Mouse (Mus musculus) right cerebral cortex, adult 18-20 months (tissue): ENCODE results near the gene Kcnh2.
"Not testable (repeated sequence)": the region's sequence is repeated elsewhere in the genome, so short reads cannot be mapped to it uniquely, and the experiment has no call there.

Source experiments
- DNase-seq: peaks from one replicate; pipeline ENCODE4 v3.0.0; 2022; ENCODE audit warnings: mixed read lengths

The Kcnh2 gene

DNA sequence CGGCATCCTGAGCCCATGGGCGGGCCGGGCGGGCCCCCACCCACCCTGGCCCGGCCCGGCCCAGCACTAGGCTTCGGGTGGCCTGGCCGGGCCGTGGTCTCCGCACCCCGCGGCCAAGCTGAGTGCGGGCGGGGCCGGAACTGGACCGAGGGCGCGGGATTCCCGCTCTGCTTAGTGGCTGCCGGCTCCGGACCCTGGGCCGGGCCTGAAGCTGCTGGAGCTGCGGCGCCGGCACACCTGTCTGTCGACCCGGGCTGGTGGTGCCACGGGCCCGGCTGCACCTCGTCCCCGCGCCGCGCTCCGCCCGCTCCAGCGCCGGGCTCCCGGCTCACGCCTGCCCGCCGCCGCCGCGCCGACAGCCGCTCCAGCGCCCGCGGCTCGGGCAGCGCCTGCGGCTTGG lies at the start of gene Kcnh2:
Gene Kcnh2 (minus strand): TSS at position 327 of the 400 bp plus-strand sequence.
- DNase-seq = no peak

DNA sequence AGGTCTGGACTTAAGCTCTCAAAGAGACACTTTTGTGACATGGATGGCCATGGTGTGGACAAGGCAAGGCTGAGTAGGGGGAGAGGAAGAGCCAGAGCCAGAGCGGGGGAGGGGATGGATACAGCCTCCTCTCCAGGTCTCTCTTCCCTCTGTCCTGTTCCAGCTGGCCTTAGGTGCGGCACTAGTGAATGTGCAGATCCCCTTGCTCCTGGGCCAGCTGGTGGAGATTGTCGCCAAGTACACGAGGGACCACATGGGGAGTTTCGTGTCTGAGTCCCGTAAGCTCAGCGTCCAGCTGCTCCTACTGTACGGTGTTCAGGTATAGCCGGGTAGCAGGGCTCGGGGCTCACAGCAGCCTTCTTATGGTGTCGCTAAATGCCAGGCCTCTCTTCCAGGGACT lies 49.0 kb upstream of the Kcnh2 start:
- DNase-seq = no peak

DNA sequence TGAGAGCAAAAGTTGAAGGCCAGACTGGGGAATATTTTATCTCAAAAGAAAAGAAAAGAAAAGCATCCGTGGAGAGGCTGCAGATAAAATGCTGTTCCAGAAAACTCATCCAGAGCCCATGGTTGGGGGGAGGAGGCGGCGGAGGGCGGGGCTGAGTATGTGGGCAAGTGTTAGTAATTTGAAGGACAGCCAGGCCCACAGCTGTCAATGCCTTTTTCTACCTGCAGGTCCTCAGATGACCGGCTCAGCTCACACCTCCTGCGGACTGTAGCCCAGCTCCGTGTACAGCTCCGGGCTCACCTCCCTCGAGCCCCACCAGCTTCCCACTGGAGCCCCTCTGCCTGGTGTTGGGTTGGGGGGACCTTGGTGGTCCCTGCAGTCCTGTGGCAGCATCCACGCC lies 48.3 kb upstream of the Kcnh2 start:
- DNase-seq = no peak

DNA sequence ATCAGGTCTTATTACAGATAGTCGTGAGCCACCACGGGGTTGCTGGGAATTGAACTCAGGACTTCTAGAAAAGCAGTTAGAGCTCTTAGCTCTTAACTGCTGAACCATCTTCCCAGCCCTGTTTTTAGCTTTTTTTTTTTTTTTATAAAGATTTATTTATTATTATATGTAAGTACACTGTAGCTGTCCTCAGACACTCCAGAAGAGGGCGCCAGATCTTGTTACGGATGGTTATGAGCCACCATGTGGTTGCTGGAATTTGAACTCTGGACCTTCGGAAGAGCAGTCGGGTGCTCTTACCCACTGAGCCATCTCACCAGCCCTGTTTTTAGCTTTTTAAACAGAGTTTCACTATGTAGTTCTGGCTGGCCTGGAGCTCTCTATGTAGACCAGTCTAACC lies 44.9 kb upstream of the Kcnh2 start:
- not testable (repeated sequence) for DNase-seq

DNA sequence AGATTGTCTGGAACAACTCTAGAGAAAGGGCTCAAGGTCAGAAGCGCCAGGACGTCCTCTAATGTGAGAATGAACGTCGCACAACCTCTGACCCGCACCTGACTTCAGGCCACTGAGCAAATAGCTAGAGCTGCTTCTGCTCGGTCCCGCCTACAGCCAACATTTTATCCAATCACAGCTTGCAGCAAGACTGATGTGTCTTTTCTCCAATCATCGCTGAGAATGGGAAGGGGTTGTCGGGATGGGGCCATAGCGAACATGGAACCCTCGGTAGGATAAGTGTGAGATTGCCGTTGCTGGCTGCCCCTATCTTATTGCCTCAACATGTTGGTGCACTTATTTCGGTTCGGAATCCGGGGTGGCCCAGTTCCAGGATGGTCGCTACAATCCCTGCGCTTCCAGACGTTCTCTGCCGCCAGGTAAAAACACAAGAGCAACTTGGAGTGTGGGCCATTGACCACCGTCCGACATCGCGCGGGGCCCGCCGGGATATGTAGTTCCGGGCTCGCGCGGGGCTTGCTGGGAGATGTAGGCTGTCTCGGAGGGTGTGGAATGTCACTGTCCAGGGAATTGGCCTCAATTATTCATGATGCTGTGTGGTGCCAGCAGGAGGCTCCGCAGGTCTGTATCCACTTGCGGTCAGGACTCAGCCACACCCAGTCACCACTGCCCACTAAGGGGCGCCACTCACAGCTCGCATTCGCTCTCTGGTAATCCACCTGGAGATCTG lies 42.9 kb upstream of the Kcnh2 start:
- DNase-seq = peak; percentile 97

DNA sequence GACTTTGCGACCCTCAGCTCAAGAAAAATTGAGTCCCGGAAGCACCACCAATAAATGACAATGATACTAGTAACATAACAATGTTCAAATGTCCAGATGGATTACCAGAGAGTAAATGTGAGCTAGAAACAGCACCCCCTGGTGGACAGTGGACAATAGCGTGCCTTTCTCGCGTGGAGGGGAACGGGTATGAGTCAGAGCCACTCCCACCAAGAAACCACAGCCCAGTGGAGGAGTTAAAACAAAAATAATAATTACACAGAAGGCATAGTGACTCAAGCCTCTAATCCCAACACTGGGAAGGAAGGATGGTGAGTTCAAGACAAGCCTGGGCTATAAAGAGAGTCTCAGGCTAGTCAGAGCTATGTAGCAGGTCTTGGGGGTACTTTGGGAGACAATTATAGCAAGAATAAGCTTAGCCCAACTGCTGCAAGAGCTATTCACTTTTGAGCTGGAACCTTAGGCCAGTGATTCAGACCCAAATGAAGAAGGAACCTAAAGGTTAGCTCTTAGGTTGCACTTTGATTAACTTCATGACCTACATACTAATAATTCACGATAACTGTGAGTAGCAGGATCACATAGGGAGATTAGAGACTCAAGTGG lies 42.1 kb upstream of the Kcnh2 start, which contains the start of gene Abcb8:
Gene Abcb8 (plus strand): TSS at position 272 of the 606 bp plus-strand sequence.
- DNase-seq = peak; percentile 90

DNA sequence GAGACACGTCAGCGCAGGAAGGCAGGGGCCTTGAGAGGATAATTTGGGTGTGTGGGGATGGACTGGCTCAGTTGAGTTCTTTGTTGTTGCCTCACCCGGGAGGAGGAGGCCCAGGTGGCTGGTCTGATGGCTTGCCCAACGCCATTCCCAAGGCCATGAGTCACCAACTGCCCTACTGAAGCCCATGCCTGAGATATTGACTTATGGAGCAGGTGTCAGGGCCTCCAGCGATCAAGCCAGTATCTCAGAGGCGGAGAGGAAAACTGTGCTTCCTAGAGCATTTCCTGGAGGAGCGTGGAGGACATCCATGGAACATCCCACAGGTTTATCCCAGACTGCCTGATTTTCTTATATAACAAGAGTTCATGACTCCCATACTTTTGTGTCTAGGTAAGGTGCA lies 41.3 kb upstream of the Kcnh2 start:
- no peak for DNase-seq

DNA sequence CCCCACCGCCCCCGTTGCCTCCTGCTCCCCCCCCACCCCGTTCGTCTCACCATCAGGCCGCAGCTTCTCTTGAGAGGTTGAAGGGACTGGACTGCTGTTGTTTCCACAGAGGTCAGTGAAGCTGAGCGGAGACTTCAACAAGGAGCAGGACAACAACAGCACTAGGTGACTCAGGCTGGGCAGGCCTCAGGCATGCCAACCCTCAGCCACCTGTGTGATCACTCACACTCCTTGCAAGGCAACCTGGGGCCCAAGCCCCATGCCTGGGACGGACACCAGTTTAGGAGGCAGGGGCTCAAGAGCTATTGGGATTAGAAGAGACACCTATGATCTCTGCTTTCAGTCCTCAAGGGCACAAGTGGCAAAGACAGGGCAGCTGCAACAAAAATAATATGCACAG lies 40.5 kb upstream of the Kcnh2 start, which contains the start of gene Atg9b:
Gene Atg9b (minus strand): TSS at position 280 of the 400 bp plus-strand sequence.
- DNase-seq = no peak

DNA sequence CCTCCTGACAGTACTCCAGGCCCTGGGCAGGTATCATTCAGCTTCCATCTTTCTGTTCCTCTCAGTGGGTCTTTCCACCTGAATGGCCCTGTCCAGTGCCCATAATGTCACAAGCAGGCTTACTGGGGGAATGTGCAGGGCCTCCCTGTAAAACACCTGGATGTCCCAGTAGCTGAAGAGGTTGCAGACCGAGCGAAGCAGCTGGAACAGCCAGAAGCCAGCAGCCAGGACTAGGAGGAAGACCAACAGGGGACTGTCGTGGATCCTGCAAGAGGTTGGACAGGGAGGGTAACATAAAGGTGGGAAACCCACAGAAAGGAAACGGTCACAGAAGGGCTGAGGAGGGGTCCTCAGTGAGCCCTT lies 38.2 kb upstream of the Kcnh2 start:
- no peak for DNase-seq

DNA sequence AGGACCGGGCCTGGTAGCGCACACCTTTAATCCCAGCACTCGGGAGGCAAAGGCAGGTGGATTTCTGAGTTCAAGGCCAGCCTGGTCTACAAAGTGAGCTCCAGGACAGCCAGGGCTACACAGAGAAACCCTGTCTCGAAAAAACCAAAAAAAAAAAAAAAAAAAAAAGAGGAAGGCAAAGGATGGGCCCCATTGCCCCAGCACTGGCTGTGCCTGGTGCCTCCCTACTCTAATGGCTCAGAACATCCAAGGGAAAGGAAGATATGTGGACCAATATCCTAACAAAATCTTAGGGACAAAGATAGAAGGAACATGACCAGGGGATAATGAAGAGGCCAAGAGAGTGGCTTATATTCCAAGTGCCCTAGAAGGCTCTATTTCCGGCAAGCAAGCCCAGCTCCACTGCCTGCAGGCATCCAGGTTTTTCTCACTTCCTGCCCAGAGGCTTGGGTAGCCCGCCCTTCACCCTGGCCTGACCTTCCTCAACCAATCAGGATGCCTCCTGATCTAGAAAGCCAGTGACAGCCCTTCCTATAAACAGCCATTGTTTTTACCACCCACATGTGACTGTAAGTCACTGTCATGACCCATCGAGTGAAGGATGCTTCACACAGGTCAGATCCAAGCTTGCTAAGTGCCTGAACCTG lies 37.7 kb upstream of the Kcnh2 start:
- DNase-seq = no peak

DNA sequence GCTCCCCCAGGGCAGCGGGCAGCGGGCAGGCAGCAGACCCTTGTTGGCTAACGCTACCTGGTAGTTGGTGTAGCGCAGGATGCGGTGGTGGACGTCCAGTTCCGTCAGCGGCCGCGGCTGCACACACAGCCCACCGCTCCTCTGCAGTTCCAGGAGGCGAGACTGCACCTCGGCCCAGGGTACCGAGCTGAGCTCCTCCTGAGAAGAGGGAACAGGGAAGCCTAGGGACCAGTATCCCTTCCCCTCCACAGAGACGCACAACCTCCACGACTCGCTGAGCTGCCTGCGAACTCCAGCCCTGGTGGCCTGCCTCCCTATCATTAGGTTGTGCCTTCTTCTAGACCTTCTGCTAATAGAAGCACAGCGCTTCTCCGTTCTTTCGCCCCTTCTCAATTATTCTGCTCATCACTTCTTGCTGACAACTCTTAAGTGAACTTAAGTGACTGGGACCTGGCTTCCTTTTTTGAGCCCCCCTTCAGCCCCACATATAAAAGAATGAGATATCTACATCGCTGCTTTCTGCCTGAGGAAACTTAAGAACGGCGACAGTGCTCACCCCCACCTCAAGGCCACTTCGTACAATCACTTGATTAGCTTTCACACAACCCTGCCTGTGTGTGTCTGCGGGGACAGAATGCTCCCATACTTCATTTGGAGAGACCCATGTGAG lies 37.0 kb upstream of the Kcnh2 start:
- DNase-seq = no peak

DNA sequence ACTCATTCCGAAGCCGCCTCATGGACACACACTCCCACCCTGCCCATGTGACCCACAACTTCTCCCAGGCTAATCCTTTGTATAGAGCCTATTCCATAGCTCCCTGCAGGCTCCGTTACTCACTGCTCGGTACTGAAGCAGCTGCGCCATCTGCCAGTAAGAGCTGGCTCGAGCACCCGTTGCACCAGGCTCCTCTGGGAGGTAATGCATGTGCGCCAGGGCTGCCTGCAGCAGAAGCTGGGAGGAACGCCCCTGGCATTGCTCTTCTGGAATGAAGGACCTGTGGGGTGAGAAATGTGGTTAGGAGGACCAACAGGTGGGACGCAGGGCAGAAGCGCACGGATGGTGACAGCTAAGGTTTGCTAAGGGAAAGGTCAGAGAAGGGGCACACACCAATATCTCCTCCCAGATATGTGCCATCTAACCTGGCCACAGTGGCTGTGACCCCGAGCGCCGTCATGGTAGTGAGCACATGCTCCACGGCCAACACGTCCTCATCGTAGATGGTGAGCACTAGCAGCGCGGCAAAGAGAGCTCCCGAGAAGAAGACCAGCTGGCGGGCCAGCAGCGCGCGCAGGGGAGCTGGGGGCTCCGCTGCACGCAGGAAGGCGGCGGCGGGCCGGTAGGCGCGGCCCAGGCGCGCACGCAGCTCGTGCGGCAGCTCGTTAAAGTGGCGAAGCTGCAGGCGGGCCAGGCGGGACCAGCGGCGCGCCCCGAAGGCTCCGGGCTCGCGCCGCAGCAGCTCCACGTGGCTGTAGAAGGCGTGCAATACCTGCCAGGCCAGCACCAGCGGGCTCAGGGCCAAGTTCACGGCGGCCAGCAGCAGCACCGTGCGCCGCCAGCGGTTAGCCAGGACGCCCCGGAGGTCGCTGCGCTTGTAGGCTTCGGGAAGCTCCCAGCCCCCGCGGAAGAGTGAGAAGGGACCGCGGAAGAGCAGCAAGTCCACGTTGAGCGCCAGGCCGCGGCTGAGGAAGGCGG lies 36.1 kb upstream of the Kcnh2 start:
- peak; percentile 75 for DNase-seq

DNA sequence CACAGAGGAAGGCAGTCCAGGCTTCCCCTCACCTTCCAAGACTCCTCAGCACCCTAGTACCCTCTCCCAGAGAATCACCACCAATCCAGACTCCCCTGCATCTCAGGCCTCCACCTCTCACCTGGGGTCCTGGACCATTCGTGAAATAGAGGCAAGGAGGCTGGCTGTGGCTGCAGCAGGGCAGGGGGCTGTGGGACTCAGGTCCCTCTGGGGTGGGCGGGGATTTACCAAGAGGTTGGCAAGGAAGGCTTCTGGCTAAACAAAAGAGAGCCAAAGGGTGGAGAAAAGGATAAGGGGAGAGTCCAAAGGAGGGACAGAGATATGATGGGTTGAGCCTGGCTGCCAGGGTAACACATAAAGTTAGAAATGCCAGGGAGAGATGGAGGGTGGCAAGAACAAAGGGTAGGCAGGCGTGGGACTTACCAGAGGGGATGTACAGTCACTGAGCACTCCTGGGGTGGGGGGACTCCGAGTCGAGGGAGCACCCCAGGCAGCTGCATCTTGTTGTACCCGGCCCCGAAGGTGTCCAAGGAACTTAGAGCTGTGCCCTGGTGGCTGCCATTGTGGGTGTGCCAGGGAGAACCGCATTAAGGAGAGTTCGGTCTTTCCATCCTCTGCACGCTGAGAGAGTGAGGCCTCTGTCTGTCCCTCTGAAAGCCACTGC lies 34.6 kb upstream of the Kcnh2 start:
- no peak for DNase-seq

DNA sequence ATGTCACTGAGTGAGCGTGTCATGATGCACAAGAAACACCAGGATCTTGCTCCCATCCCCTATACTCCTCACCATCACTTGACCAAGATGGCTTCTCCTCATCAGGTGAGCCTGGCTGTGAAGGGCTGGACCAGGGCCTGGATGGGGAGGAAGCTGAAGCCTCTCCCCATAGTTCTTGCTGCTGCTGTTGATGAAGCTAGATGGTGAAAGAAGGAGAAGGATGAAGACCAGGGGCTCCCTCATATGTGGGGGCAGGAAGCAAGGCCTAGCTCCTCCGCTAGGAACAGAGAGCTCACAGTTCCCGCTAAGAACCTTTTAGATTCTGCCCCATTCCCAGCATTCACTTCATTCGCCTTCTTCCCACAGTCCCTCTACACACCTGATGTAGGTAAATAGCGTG lies 34.0 kb upstream of the Kcnh2 start:
- no peak for DNase-seq

DNA sequence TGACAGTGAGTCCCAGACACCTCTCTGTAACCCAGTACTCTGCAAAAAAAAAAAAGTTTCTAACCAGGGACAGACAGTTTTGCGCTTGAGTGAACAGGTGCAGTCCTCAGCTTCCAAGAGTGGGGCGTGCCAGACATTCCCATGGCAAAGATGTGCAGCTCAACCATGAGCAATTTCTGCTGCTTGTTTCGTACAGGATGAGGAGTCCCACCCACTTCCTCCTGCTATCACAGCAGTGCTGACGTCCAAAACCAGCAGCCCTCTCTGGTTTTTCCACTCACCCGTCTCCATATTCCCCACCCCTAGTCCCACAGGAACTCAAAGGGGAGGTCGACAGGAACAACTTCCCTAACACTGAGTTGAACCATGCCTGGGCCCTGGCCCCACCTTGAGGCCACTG lies 33.0 kb upstream of the Kcnh2 start:
- peak; percentile 63 for DNase-seq

DNA sequence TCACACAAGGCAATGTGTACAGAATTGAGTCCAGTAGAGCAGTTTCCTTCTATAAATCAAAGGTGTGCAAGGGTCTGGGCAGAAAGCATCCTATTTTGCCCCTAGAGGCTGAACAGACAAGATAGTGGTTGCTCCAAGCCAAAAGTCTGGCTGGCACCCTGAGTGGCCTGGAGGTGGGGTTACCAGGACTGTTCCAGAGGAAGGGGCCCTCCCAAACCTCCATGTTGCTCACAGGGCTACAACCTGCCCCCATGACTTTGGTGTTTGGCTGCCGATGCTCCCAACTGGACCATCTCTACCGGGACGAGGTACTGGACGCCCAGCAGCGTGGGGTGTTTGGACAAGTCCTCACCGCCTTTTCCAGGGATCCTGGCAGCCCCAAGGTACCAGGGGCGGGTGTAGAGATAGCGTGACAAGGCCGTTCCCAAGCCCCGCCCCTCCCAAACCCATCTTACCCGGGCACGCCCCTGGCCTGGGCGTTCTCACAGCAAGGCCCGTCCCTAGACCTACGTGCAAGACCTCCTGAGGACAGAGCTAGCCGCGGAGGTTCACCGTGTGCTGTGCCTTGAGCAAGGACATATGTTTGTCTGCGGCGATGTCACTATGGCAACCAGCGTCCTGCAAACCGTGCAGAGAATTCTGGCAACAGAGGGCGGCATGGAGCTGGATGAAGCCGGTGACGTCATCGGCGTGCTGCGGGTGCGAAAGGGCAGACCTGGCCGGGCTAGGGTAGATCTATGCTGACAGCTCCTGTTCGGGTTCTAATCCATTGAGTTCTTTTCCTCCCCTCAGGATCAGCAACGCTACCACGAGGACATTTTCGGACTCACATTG lies 31.8 kb upstream of the Kcnh2 start:
- DNase-seq = peak; percentile 93

DNA sequence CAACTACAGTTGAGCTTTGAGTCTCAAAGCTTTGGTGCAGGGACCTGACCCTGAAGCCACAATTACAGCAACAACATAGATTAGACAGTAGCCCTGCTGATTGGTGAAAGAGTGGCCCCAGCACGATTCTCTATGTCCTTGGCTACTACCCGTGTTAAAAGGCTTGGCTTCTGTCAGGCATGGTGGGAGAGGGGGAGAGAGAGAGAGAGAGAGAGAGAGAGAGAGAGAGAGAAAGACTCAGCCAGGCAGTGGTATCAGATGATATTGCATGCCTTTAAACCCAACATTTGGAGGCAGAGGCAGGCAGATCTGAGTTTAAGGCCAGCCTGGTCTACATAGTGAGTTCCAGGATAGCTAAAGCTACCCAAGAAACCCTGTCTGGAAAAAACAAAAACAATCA lies 30.6 kb upstream of the Kcnh2 start:
- no peak for DNase-seq

DNA sequence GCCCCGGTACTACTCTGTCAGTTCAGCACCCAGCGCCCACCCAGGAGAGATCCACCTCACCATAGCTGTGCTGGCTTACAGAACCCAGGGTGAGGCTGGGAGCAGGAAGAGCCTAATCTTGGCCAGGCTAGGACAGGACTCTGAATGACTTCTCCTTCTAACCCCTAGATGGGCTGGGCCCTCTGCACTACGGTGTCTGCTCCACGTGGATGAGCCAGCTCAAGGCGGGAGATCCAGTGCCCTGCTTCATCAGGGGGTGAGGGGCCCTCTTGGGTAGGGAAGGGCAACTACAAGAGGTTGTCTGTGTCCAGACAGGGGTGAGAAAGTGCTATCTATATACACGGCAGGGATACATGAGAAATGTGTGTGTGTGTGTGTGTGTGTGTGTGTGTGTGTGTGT lies 30.1 kb upstream of the Kcnh2 start:
- DNase-seq = no peak

DNA sequence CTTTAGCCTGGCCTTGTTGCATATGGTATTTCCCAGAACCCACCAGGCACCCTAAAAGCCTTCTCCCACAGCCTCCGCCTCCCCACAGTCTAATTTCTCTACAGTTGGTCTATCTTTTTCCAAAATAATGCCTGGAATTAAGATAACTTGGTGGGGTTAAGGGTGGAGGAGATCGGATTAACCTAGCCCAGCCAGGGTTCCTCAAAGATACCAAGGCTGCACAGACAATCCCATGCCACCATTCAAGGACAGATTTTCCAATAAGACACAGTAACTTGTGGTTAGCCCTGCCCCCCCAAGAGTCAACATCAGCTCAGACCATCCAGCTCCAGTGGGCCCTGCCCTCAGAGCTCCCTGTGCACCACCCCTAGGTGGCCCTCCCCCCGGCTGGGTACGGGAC lies 29.1 kb upstream of the Kcnh2 start:
- DNase-seq = no peak

DNA sequence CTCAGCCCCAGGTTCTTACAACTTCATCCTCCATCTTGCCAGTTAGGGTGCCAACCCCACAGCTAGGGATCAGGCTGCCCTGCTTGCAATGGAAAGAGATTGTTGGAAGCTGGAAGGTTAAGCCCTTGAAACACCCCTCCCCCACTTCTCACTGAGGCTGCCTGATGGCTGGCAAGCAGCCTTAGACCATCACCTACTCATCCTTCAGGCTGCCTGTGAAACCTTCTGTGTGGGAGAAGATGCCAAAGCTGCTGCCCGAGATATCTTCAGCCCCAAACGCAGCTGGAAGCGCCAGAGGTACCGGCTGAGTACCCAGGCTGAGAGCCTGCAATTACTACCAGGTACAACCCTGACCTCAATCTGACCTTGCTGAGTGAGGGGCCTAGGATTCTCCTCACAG lies 28.1 kb upstream of the Kcnh2 start:
- peak; percentile 48 for DNase-seq

DNA sequence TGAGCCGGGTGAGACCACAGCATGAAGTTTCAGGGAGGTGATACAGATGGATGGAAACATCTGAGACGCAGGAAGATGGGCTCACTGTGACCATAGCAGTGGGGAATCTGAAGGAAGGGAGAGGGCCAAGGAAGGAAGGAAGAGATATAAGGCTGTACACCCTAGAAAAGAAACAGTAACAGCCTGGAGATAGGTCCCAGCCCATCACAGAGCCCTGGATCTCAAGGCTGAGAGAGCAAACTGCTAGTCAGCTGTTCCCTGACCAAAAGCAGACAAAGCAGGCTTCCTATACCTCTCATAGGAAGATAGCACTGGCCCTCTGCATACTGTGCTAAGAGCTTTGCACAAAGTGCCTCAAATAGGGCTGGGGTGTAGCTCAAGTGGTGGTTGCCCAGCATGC lies 27.3 kb upstream of the Kcnh2 start:
- DNase-seq = no peak
